Mouse (Mus musculus) testis, adult 2 months (tissue): ENCODE data around the gene Pou2f2.

Experiments
- CTCF ChIP-seq: fragments of 200-500 bp; IDR thresholded peaks from 2 replicates; pipeline ENCODE4 v1.5.1; 2012; ENCODE audit warnings: low read depth, mild to moderate bottlenecking, inconsistent platforms, low read length, moderate library complexity; ENCODE audit not compliant: control insufficient read depth, insufficient read depth, insufficient replicate concordance
- POLR2A ChIP-seq: fragments of 200-500 bp; IDR thresholded peaks from 2 replicates; pipeline ENCODE4 v1.6.1; 2012; ENCODE audit warnings: low read depth, mild to moderate bottlenecking, inconsistent platforms, low read length, moderate library complexity; ENCODE audit not compliant: control insufficient read depth

DNA sequence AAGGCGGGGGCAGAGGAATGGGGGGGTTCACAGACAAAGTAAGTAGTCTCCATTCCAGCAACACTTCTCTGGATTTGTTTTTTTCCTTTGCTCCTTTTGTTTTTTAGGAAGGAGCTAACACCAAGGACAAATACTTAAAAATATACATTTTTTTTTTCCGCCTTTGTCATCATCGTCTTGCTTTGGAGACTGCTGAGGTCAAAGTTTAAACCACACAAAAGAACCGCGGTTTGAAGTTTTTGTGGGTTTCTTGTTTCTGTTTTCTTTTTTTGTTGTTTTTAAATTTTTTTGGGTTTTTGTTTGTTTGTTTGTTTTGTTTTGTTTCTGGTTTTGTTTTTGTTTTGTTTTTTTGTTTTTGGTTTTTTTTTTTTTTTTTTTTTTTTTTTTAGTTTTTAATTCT is 91.6 kb downstream of the Pou2f2 start:
- TF ChIP-seq CTCF: no peak
- TF ChIP-seq POLR2A: no peak
